Mouse (Mus musculus) kidney, embryonic 14.5 days (tissue): Measurements from ENCODE around the gene Gm1043. TPM values are rescaled to one million over a fixed set of nuclear protein-coding genes. Genes with fewer than 3 reads are reported as not detected.

ENCODE experiments used
- ATAC-seq: fragments of 200-750 bp; cut with Nextera tagmentation; 2 replicates; pipeline ENCODE4 v1.8.0; 2017; ENCODE audit warnings: moderate number of reproducible peaks, mild to moderate bottlenecking, moderate TSS enrichment, moderate library complexity; ENCODE audit not compliant: low FRiP score, low TSS enrichment
- H3K27ac ChIP-seq: fragments of 300-500 bp; sonication (generic); 2 replicates; pipeline ENCODE4 v1.5.1; 2014; ENCODE audit warnings: low read depth, mild to moderate bottlenecking, low read length, moderate library complexity, mixed read lengths
- H3K27me3 ChIP-seq: fragments of 300-500 bp; sonication (generic); 2 replicates; pipeline ENCODE4 v1.6.1; 2014; ENCODE audit warnings: mild to moderate bottlenecking, low read length; ENCODE audit not compliant: control insufficient read depth, insufficient read depth
- H3K36me3 ChIP-seq: fragments of 300-500 bp; sonication (generic); 2 replicates; pipeline ENCODE4 v1.6.1; 2014; ENCODE audit warnings: low read length, mixed read lengths; ENCODE audit not compliant: control insufficient read depth, insufficient read depth
- H3K4me1 ChIP-seq: fragments of 300-500 bp; sonication (generic); 2 replicates; pipeline ENCODE4 v1.6.1; 2014; ENCODE audit warnings: low read length, mixed read lengths; ENCODE audit not compliant: control insufficient read depth, insufficient read depth
- H3K4me2 ChIP-seq: fragments of 300-500 bp; sonication (generic); replicated peaks from 2 replicates; pipeline ENCODE4 v1.6.1; 2014; ENCODE audit warnings: low read depth, mild to moderate bottlenecking, low read length
- H3K4me3 ChIP-seq: fragments of 300-500 bp; sonication (generic); 2 replicates; pipeline ENCODE4 v1.5.1; 2014; ENCODE audit warnings: mild to moderate bottlenecking, low read length
- H3K9ac ChIP-seq: fragments of 300-500 bp; sonication (generic); 2 replicates; pipeline ENCODE4 v1.6.1; 2014; ENCODE audit warnings: low read depth, mild to moderate bottlenecking, low read length, moderate library complexity
- H3K9me3 ChIP-seq: fragments of 300-500 bp; sonication (generic); 2 replicates; pipeline ENCODE4 v1.6.1; 2016; ENCODE audit warnings: low read length; ENCODE audit not compliant: control insufficient read depth
- WGBS: fragments of 180-500 bp; shearing (Covaris S2); extraction: QIAGEN DNeasy Blood & Tissue Kit; methylation state at CpG from one replicate; pipeline ENCODE4 v1.1.7; 2014; 5-methylcytosine and 5-hydroxymethylcytosine counted together
- polyA plus RNA-seq: library from polyadenylated mRNA; unstranded; fragments of >200 nt; fragmentation: Nextera tagmentation; extraction: Ambion mirVana; gene quantifications from 2 replicates; pipeline ENCODE4 v1.2.1, GENCODE M21; 2014

Gene Gm1043
- polyA plus RNA-seq, 1 experiment from 2014 or later: not detected

GRCm38 (mm10) chr5:37046791-37047190, 38.4 kb upstream of the Gm1043 start:
- H3K27me3 ChIP-seq: no peaks in the 10 kb centered on the region
- H3K36me3 ChIP-seq: no peaks in the 10 kb centered on the region
- no peak for ATAC-seq
- no peak overlapping the region for H3K9ac ChIP-seq
- peaks cover 5% of the 10 kb centered on the region; the same call in 1 of the 2 replicates for H3K4me1 ChIP-seq
- H3K9me3 ChIP-seq: no peaks in the 10 kb centered on the region
- no peak overlapping the region for H3K27ac ChIP-seq
- no peak overlapping the region for H3K4me3 ChIP-seq
- no peak overlapping the region for H3K4me2 ChIP-seq
- WGBS: 33% methylated on average over 5 of the region's 5 CpGs

GRCm38 (mm10) chr5:37047206-37047915, 37.8 kb upstream of the Gm1043 start:
- Histone ChIP-seq H3K36me3 (no peaks in the 10 kb centered on the region), H3K27me3 (no peaks in the 10 kb centered on the region), H3K9me3 (no peaks in the 10 kb centered on the region), H3K4me2 (no peak overlapping the region), H3K4me3 (no peak overlapping the region), H3K4me1 (peaks cover 5% of the 10 kb centered on the region; the same call in 1 of the 2 replicates), H3K9ac (no peak overlapping the region), H3K27ac (no peak overlapping the region)
- 47% methylated on average over 17 of the region's 17 CpGs for WGBS
- ATAC-seq: no peak

- ATAC-seq: no peak
- H3K4me2 ChIP-seq: no peak overlapping the region
- H3K36me3 ChIP-seq: no peaks in the 10 kb centered on the region
- no peaks in the 10 kb centered on the region for H3K9me3 ChIP-seq
- WGBS: 54% methylated on average over 7 of the region's 7 CpGs
- H3K27me3 ChIP-seq: no peaks in the 10 kb centered on the region
- no peak overlapping the region for H3K27ac ChIP-seq
- H3K9ac ChIP-seq: no peak overlapping the region
- no peak overlapping the region for H3K4me3 ChIP-seq
- H3K4me1 ChIP-seq: peaks cover 5% of the 10 kb centered on the region; the same call in 1 of the 2 replicates
These were observed 37.2 kb upstream of the Gm1043 start for GRCm38 (mm10) chr5:37047992-37048391.

- Histone ChIP-seq H3K4me3 (no peak overlapping the region), H3K4me2 (no peak overlapping the region), H3K27ac (no peak overlapping the region), H3K9ac (no peak overlapping the region), H3K27me3 (no peaks in the 10 kb centered on the region), H3K9me3 (no peaks in the 10 kb centered on the region), H3K4me1 (peaks cover 5% of the 10 kb centered on the region; the same call in 1 of the 2 replicates), H3K36me3 (no peaks in the 10 kb centered on the region)
- no peak for ATAC-seq
- WGBS: 71% methylated on average over 2 of the region's 2 CpGs
These were observed 36.1 kb upstream of the Gm1043 start for GRCm38 (mm10) chr5:37049111-37049510.

GRCm38 (mm10) chr5:37050521-37051373, 34.4 kb upstream of the Gm1043 start:
- Histone ChIP-seq H3K4me1 (peaks cover 5% of the 10 kb centered on the region; the same call in 1 of the 2 replicates), H3K4me2 (no peak overlapping the region), H3K9ac (no peak overlapping the region; the same call in 1 of the 2 replicates), H3K9me3 (no peaks in the 10 kb centered on the region), H3K36me3 (no peaks in the 10 kb centered on the region), H3K27me3 (no peaks in the 10 kb centered on the region), H3K27ac (no peak overlapping the region), H3K4me3 (no peak overlapping the region)
- WGBS: 19% methylated on average over 9 of the region's 9 CpGs
- 0 out of 2 replicates have a peak, but pooled peaks have one; percentile 49 for ATAC-seq

- no peaks in the 10 kb centered on the region for H3K27me3 ChIP-seq
- ATAC-seq: no peak
- H3K36me3 ChIP-seq: no peaks in the 10 kb centered on the region
- H3K4me2 ChIP-seq: no peak overlapping the region
- 73% methylated on average over 16 of the region's 16 CpGs for WGBS
- no peak overlapping the region; the same call in 1 of the 2 replicates for H3K9ac ChIP-seq
- H3K9me3 ChIP-seq: no peaks in the 10 kb centered on the region
- H3K4me1 ChIP-seq: peaks cover 5% of the 10 kb centered on the region; the same call in 1 of the 2 replicates
- no peak overlapping the region for H3K27ac ChIP-seq
- H3K4me3 ChIP-seq: no peak overlapping the region
These were observed 33.6 kb upstream of the Gm1043 start for GRCm38 (mm10) chr5:37051374-37052100.

- 77% methylated on average over 5 of the region's 5 CpGs for WGBS
- H3K9ac ChIP-seq: no peak overlapping the region
- H3K4me1 ChIP-seq: peaks cover 5% of the 10 kb centered on the region; the same call in 1 of the 2 replicates
- H3K36me3 ChIP-seq: no peaks in the 10 kb centered on the region
- no peaks in the 10 kb centered on the region for H3K27me3 ChIP-seq
- no peak overlapping the region for H3K4me3 ChIP-seq
- ATAC-seq: no peak
- H3K9me3 ChIP-seq: no peaks in the 10 kb centered on the region
- H3K27ac ChIP-seq: no peak overlapping the region
- H3K4me2 ChIP-seq: no peak overlapping the region
These were observed 32.3 kb upstream of the Gm1043 start for GRCm38 (mm10) chr5:37052846-37053245.

GRCm38 (mm10) chr5:37055789-37056188, 29.4 kb upstream of the Gm1043 start:
- no peak overlapping the region for H3K9ac ChIP-seq
- no peak for ATAC-seq
- peaks cover 3% of the 10 kb centered on the region; the same call in 1 of the 2 replicates for H3K4me1 ChIP-seq
- H3K27me3 ChIP-seq: no peaks in the 10 kb centered on the region
- no peak overlapping the region for H3K27ac ChIP-seq
- H3K4me2 ChIP-seq: no peak overlapping the region
- H3K36me3 ChIP-seq: no peaks in the 10 kb centered on the region
- no peak overlapping the region for H3K4me3 ChIP-seq
- no peaks in the 10 kb centered on the region for H3K9me3 ChIP-seq
- WGBS: 83% methylated on average over 1 of the region's 1 CpGs
